Mouse (Mus musculus) stomach, postnatal 0 days (tissue): ENCODE results near the gene Olfr70.

Experiments used
- CTCF ChIP-seq: IDR thresholded peaks from 2 replicates; pipeline ENCODE4 v1.5.1; 2016; ENCODE audit warnings: antibody characterized with exemption, low read depth, mild to moderate bottlenecking, moderate library complexity
- EP300 ChIP-seq: optimal IDR thresholded peaks from 2 replicates; pipeline ENCODE3; 2016; ENCODE audit warnings: antibody characterized with exemption

DNA sequence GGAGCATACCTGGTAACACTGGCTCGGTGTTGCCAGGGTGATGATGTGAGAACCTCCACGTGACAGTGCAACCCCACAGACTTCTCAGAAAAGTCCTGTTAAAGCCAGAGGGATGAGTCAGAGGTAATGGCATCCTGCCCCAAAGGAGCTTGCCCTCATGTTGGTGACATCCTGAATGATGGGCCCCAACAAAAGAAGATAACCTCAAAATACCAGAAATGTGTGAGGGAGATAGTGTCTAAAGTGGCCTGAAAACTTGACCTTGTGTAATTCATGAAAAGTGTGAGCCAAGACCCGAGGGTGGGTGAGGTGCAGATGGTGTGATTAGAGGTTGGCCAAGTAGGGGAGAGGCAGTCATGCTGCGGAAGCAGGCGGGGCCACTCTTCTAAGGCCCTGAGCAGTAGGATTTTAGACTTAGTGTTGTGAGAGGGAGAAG, 6.8 kb downstream of the Olfr70 start:
- TF ChIP-seq EP300 = no peak
- no peak for TF ChIP-seq CTCF
